Mouse (Mus musculus): ENCODE measurements around the gene Mesp1. TPM values are rescaled to one million over a fixed set of nuclear protein-coding genes. Genes with fewer than 3 reads are reported as not detected.

Mesp1 gene
- total RNA-seq (2014; fragmentation: Nextera tagmentation): not detected in 2 replicates
- not detected in 2 replicates for total RNA-seq (2017)

DNA sequence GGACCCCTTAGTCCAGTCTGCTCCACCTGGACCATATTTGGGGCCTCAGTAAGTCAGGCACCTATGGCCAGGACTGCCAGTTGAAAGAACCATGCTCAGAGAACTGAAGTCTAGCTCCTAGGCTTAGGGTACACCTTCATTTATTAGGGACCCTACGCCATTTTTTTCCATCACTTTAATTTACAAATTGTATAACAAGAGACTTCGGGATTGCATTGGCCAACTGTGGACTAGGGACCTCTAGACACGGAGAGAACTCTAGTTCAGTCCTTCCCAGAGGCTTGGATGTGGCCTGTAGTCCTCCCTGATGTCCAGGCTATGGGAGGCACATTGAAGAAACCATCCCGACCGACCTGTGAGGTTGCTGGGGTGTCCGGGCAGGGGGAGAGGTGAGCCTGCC, at the start of gene Mesp1:
TSS of gene Mesp1 (minus strand) at position 101 of the 400 bp plus-strand sequence.
- no peak for ATAC-seq (replicated peaks; ENCODE audit: low FRiP score, low TSS enrichment, poor library complexity, severe bottlenecking)

DNA sequence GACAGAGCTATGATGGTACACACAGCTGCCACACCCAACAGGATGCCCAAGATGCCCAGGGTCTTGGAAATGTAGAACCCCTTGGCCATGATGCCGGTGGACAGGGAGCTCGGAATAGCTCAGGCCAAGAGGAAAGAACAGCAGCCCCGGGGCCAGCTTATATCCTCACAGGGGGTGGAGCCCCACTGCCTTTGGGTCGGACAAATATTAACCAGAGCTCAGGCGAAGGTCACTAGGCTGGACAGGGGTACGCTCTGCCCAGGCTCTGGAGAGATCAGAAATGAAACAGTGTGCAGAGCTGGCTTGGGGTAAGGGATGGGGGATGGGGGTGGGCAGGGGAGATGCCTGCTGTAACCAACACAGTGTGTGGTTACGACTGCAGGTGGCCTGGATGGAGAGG, 48.6 kb upstream of the Mesp1 start:
- no peak for ATAC-seq (replicated peaks; ENCODE audit: low FRiP score, low TSS enrichment, poor library complexity, severe bottlenecking)

DNA sequence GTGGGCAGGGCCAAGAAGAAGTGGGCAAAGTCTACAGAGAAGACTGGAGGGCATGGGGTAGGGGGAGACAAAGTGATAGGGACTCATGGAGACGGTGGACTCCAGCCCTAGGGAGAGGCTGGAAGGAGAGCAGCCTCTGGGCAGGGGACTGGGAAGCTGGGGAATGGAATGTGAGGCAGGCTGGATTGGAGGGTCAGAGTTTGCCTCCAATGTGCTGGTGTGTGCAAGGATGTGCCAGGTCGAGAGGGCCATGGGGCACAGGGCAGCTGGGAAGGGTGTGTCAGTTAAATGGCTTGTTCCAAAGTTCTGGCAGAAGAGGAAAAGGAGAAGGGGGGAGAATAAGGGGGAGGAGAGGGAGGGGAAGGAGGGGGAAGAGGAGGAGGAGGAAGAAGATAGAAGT, 43.7 kb upstream of the Mesp1 start:
- ATAC-seq (replicated peaks; ENCODE audit: low FRiP score, low TSS enrichment, poor library complexity, severe bottlenecking): no peak

DNA sequence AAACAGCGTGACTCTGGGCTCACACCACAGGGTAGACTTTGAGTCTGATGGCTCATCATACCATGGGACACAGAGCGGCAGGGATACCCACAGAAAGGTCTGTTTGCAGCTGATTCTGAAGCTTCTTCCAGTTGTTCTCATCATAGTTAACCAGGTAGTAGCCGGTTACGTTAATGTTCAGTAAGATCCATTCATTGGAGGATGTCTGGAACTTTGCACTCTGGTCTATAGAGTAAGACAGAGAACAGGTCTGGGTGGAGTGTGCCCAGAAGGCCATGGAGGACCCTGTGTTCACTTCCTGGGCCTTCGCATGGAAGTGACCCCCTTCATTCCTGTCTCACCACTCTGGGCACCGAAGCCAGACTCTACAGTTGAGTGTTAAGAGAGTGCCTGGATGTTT, 41.6 kb upstream of the Mesp1 start:
- ATAC-seq (replicated peaks; ENCODE audit: low FRiP score, low TSS enrichment, poor library complexity, severe bottlenecking): no peak

DNA sequence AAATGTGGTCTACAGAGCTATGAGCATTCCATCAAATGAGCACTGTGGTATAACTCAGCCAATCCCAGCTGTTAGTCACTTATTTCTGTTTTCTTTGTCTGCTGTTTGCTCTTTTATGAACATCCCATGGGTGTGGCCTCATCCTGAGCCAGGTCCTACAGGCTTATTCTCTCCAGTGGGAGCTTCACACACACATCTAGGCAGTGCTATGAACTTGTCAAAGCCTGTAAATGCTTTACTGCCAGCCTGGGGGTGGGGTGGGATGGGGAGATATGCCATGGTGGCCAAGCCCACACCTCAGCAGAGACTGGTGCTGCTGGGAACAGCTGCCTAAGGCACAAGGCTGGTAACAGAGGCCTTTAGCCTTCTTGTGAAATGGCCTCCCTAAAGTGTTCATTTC, 39.4 kb upstream of the Mesp1 start:
- no peak for ATAC-seq (replicated peaks; ENCODE audit: low FRiP score, low TSS enrichment, poor library complexity, severe bottlenecking)

DNA sequence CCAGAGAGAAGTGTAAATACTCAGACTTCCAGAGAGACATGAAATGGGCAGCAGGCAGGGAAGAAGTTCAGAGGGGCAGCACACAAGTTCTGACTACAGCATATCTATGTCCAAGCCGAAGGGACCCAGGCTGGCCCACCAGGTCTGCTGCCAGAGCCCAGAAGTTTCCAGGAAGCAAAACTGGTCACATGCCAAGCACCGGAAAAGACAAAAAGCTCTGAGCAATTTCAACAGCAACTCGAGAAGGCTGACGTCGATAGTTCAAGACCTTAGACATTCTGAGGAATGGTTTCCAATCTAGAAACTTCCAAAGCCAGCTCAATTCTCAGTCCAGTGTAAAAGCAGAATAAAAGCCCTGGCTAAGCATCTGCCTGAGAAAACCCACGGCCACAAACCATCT, 38.0 kb upstream of the Mesp1 start:
- no peak for ATAC-seq (replicated peaks; ENCODE audit: low FRiP score, low TSS enrichment, poor library complexity, severe bottlenecking)

DNA sequence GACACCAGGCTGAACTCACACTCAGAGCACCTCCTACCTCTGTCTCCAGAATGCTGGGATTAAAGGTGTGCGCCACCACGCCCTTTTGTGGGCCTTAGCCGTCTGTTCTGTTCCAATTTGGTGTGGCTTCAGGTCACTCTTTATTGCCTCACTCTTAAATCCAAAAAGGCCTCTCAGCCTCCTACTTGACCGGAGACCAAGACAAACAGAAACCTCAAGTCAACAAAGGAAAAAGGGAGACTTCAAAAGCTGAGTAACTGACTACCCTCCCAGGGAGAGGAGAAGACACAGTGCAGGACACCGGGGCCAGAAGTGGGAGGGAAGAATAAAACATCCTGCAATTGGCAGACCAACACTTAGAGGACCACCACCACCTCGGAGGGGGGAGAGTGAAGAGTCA, 37.6 kb upstream of the Mesp1 start:
- ATAC-seq (replicated peaks; ENCODE audit: low FRiP score, low TSS enrichment, poor library complexity, severe bottlenecking): no peak

DNA sequence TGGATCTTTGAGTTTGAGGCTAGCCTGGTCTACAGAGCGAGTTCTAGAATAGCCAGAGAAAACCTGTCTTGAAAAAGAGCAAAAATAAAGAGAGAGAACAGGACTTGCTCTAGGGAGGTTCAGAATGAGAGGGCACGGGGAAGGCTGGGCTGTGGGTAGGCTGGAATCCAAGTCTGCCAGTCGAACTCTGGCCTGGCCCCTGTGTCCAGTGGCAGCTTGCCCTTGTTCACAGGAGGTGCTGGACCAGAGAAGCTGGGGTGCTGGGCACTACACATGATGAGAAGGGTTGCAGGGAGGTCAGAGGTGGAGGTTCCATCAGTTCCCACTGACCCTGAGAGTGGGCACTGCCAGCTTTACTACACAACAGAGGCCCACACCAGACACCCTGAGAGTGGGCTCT, 34.8 kb upstream of the Mesp1 start:
- no peak for ATAC-seq (replicated peaks; ENCODE audit: low FRiP score, low TSS enrichment, poor library complexity, severe bottlenecking)

DNA sequence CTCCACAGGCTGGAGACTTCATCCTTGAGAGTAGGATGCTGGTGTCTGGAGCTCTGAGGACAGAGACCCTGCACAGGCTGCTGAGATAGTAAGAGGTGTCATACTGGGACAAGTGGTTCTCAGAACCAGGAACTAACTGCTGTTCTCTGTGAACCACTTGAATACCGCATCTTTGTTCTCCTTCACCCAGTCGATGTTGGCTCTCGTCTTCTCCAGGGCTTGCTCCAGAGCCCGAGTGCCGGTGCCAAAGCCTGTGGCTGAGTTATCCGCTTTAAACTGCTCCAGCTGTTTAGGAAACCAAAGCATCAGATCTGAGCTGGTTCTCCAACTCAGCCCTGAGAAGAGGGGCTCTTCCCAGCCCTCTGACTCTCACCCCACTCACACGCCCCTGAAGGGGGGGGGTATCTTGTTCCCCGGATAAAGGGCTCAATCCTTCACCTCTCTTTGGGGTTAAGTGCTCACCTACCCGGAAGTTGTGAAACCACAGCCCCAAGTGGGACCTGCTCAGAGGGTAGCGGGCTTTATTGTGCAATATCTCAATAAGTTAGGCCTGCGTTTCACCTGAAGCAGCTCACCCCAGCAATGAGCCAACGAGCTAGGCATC, 28.6 kb upstream of the Mesp1 start:
- ATAC-seq (replicated peaks; ENCODE audit: low FRiP score, low TSS enrichment, poor library complexity, severe bottlenecking): no peak

DNA sequence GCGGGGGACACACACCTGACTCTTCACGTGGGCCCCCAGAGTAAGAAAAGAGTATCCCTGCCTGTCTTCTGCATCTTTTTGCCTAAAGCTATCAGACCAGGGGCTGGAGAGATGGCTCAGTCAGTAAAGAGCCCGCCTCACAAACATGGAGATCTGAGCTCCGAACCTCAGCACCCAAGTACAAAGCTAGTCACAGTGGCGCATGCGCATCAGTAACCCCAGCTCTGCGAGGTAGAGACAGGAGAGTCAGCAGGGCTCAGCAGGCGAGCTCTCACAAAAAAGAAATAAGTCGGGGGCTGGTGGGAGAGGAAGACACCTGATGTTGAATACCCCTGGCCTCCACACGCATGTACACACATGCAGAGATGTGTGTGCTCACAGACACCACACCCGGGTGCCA, 26.4 kb upstream of the Mesp1 start:
- ATAC-seq (replicated peaks; ENCODE audit: low FRiP score, low TSS enrichment, poor library complexity, severe bottlenecking): no peak

DNA sequence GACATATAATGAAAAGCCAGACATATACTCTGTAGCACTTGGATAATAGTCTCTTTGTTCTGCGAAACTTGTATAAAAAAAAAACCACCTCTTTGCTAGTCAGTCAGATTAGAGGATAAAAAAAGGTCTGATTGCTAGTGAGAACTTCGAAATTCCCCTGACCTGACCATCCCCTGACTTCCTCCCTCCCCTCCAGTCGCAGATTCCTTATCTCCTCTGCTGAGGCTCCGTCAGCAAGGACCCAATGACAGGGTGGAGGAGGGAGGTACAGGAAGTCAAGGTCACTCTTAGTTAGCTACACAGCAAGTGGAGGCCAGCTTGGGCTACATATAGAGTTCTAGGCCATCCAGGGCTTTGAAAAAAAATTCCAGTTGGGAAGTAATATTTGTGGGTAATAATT, 25.9 kb upstream of the Mesp1 start:
- ATAC-seq (replicated peaks; ENCODE audit: low FRiP score, low TSS enrichment, poor library complexity, severe bottlenecking): peak; percentile 59

DNA sequence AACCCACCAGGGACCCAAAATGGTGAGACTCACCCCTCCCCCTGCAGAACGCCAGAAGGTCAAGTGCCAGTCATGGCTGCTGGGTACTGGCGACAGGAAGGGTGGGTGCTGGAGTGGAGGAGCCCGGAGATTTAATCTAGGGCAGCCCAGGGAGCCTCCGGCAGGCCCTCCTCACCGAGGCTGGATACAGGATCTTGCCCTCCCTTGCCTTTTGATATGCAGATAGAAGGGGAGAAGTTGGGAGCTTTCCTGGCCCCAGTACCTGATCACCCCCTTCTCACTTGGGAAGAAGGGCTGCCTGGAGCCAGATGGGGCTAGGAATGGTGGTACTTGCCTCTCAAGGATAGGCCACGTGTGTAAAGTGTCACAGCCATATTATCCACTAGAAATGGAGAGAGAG, 24.7 kb upstream of the Mesp1 start:
- no peak for ATAC-seq (replicated peaks; ENCODE audit: low FRiP score, low TSS enrichment, poor library complexity, severe bottlenecking)

DNA sequence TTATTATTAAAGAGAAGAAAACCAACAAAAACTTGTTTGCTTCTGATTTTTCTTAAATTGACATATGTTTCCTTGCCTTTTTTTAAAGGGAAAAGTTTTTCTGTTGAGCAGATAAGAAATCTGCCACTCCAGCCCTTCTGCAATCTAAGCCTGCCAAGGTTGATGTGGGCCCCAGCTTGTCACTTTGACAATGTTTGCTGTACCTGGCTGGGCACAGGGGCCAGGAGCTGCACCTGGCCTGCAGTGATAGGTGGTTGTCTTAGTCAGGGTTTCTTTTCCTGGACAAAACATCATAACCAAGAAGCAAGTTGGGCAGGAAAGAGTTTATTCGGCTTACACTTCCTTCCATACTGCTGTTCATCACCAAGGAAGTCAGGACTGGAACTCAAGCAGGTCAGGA, 19.8 kb upstream of the Mesp1 start:
- ATAC-seq (replicated peaks; ENCODE audit: low FRiP score, low TSS enrichment, poor library complexity, severe bottlenecking): no peak

DNA sequence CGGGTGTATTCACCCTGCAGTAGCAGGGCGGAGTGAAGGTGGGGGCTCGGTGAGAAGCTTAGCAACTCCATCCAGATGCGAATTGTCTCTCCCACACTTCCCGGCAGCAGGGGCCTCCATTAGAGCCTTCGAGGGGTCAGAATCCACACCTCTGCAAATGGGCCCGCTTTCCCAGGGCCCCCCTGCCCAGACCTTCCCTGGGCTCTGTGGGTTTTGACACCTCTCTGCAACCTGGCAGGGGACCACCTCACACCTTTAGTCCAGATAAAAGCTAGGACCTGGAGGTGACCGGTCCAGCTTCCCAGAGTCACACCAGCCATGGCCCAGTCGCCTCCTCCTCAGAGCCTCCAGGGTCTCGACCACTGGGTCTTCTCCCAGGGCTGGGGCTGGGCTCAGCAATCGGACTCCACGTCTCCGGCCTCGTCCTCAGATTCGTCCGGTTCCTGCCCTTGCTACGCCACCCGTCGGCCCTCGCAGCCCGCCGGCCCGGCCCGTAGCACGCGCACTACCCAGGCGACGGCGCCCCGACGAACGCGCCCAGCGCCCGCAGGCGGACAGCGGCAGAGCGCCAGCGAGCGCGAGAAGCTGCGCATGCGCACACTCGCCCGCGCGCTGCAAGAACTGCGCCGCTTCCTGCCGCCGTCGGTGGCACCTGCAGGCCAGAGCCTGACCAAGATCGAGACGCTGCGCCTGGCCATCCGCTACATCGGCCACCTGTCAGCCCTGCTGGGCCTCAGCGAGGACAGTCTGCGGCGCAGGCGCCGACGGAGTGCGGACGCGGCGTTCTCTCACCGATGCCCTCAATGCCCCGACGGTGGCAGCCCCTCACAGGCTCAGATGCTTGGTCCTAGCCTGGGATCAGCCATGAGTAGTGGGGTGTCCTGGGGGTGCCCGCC, 17.3 kb upstream of the Mesp1 start, which contains the start of gene Mesp2:
TSS of gene Mesp2 (plus strand) at position 117 of the 896 bp plus-strand sequence.
- ATAC-seq (replicated peaks; ENCODE audit: low FRiP score, low TSS enrichment, poor library complexity, severe bottlenecking): peak; percentile 60

DNA sequence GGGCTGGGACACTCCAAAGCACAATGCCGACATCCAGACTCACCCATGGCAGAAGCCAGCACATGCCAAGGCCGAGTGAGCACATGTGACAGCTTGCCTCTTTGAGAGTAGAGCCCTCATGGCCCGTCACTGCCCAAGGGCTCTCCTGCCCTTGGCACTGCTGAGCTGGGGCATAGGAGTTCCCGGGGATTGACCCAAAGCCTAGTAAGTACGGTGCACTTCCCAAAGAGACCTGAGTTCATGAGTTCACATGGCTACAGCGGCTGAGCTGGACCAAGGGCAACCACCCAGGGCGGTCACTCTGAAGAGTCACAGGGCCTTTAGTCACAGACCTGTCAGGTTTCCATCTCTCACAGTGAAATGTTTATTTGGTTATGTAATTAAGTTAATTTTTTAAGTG, 15.0 kb upstream of the Mesp1 start:
- no peak for ATAC-seq (replicated peaks; ENCODE audit: low FRiP score, low TSS enrichment, poor library complexity, severe bottlenecking)

DNA sequence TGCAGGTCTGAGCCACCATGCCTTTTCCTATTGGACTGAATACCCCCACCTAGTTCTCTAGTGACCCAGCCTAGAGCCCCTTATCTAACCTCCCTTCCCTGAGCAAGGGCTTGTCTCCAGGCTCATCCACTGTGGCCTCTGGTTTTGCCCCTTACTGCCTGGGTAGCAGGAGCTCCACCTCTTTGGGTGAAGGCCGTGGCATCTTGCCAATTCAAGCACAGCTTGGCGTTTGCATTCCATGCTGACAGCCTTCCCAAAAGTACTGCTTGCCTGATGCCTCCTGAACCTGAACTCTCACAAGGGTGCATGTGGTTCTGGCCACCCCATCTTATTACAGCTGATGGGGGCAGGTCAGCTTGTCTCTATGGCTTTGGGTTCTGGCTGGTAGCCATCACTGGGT, 10.3 kb upstream of the Mesp1 start:
- ATAC-seq (replicated peaks; ENCODE audit: low FRiP score, low TSS enrichment, poor library complexity, severe bottlenecking): no peak

DNA sequence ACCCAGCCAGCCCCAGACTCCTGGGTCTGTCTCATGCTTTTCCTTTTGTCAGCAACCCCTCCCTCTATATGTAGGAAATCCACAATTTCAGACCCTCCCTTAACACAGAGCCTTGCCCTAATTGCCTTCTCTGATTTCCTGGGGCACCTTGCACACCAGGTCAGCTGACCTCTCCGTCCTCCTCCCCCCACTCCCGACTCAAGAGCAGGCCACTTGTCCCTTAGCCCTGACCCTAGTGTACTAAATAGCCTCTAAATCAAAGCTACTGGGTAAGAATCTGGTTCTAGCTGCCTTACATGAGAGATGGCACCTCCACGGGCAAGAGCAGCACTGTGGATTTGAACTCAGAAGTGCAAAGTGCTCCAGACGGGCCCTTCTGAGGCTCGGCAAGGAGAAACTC, 8.4 kb upstream of the Mesp1 start:
- ATAC-seq (replicated peaks; ENCODE audit: low FRiP score, low TSS enrichment, poor library complexity, severe bottlenecking): no peak

DNA sequence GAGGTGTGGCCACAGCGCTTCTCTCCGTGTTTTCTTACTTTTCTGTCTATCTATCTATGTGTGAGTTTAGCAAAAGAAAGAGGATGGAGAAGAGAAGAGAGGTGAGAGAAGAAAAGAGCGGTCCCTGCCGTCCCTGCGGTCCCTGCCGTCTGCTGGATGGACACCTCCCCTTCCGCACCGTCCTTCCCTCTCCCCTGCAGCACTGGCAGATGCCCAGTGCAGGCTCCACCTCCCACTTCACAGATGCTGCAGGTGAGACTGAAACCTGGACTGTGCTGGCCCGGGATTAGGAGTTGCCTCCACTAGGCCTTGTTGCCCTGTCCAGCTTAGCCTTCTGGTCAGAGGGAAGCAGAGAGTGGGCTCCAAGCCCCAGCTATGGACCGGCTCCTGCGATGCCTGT, 7.8 kb upstream of the Mesp1 start:
- no peak for ATAC-seq (replicated peaks; ENCODE audit: low FRiP score, low TSS enrichment, poor library complexity, severe bottlenecking)

DNA sequence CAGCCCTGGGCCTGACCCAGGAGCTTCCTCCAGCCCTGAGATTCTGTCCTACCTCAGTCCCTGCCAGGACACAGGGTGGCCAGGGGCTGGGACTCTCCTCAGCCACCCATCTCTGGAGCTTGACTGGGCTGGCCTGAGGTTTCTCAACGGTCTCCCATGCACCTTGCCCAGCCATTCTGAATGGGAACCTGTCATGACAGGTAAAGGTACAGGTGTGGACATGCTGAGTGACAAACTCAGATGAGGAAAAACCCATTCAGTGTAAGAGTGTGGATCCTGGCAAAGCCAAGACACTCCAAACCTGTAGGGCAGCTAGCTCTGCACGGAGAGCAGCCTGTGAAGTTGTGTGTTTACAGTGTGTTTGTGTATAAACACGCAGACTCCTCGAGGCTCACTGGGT, 6.7 kb upstream of the Mesp1 start:
- ATAC-seq (replicated peaks; ENCODE audit: low FRiP score, low TSS enrichment, poor library complexity, severe bottlenecking): no peak

DNA sequence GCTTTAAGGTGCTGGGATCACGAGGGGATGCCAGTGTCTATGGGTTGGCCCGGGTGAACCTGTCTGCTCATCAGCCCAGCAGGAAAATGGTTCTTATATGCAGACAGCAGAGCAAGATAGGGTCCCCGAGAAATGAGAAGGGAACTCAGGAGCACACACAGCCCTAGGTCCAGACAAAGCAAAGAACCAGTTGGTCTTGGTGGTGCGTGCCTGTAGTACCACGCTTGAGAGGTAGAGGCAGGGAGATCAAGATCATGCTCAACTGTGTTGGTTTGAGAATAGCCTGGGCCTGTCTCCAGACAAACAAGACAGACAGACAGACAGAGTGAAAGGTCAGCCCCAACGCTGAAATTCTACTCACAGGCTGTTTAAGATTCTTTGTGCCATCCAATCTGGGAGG, 5.9 kb upstream of the Mesp1 start:
- no peak for ATAC-seq (replicated peaks; ENCODE audit: low FRiP score, low TSS enrichment, poor library complexity, severe bottlenecking)

DNA sequence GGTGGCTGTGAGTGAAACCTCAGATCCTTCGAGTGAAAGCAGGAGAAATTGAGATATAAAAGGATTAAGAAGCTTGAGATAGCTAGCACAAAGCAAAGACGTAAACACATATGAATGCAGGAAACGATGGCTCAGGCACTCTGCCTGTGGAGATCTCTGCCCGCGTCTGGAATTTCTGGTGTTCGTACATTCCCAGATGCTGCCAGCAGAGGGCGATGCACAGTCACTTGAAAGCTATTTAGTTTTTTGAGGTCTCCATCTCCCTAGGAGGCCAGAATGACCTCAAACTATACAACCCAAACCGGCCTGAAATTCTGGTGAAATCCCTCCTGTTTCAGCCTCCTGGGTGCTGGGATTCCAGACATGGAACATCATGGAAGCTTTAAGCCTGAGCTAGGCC, 5.5 kb upstream of the Mesp1 start:
- peak; percentile 28 for ATAC-seq (replicated peaks; ENCODE audit: low FRiP score, low TSS enrichment, poor library complexity, severe bottlenecking)

Data from megakaryocyte-erythroid progenitor cell, adult 5-6 weeks (primary cell).